Mouse (Mus musculus) cerebellum, postnatal 14 days (tissue): Measurements from ENCODE around the gene Gm10230.
"Not testable (repeated sequence)": the region's sequence is repeated elsewhere in the genome, so short reads cannot be mapped to it uniquely, and the experiment has no call there.

ENCODE experiments used
- DNase-seq, 2 experiments: peaks; one replicate each; pipeline ENCODE4 v3.0.0; 2021; ENCODE audit warnings: mixed read lengths in 2 of 2

Gm10230 gene

DNA sequence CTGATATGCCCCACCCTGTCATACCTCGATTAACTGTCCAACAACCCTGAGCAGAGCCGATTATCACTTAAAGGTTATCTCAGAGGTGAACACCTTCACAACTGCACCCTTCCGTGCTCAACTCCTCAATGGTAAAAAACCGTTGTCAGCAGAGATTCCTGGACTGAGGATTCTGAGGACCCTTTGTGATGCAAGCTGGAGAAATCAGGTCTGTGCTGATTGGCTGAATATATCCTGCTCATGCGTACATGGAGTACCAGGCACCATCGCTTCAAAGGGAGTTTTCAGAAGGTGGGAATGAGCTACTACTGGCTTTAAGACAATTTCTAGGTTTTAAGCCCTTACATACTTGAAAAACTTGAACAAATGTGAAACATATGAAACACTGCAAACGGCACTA, at the start of gene Gm10230:
Gm10230 (minus strand) TSS at position 101 of the 400 bp plus-strand sequence.
- DNase-seq, result not testable (repeated sequence)
